Mouse (Mus musculus) megakaryocyte, embryonic 14.5 days (primary cell): ENCODE results near the gene Tmem202.

ENCODE experiments used
- FLI1 ChIP-seq: IDR thresholded peaks from 2 replicates; pipeline ENCODE4 v1.6.1; 2012; ENCODE audit warnings: low read length, inconsistent platforms, mixed read lengths
- GATA1 ChIP-seq: IDR thresholded peaks from 3 replicates; pipeline ENCODE4 v1.6.1; 2012; ENCODE audit warnings: mixed read lengths, low read length, inconsistent platforms, borderline replicate concordance

GRCm38 (mm10) chr9:59526727-59527126 is 12.9 kb downstream of the Tmem202 start:
- TF ChIP-seq GATA1 (no peak), FLI1 (no peak)
